Mouse (Mus musculus) midbrain, postnatal 0 days (tissue): ENCODE data around the gene Gmip. TPM values are rescaled to one million over a fixed set of nuclear protein-coding genes. Genes with fewer than 3 reads are reported as not detected.

ENCODE experiments used
- ATAC-seq: fragments of 200-750 bp; cut with Nextera tagmentation; 2 replicates; pipeline ENCODE4 v1.8.0; 2017; ENCODE audit warnings: moderate number of reproducible peaks, mild to moderate bottlenecking, moderate TSS enrichment, moderate library complexity; ENCODE audit not compliant: low FRiP score
- DNase-seq: peaks from one replicate; pipeline ENCODE4 v3.0.0-alpha.2; 2015; ENCODE audit warnings: low spot score
- H3K27ac ChIP-seq: fragments of 300-500 bp; sonication (generic); 2 replicates; pipeline ENCODE4 v1.5.1; 2014; ENCODE audit warnings: low read depth, mild to moderate bottlenecking, low read length, mixed read lengths
- H3K27me3 ChIP-seq: fragments of 300-500 bp; sonication (generic); 2 replicates; pipeline ENCODE4 v1.6.1; 2014; ENCODE audit warnings: low read length, control low read depth, mixed read lengths; ENCODE audit not compliant: insufficient read depth
- H3K36me3 ChIP-seq: fragments of 300-500 bp; sonication (generic); 2 replicates; pipeline ENCODE4 v1.6.1; 2014; ENCODE audit warnings: low read length, control low read depth, mixed read lengths; ENCODE audit not compliant: insufficient read depth
- H3K4me1 ChIP-seq: fragments of 300-500 bp; sonication (generic); 2 replicates; pipeline ENCODE4 v1.6.1; 2014; ENCODE audit warnings: mild to moderate bottlenecking, control low read depth, antibody characterized with exemption, low read length, mixed read lengths; ENCODE audit not compliant: insufficient read depth
- H3K4me2 ChIP-seq: fragments of 300-500 bp; sonication (generic); 2 replicates; pipeline ENCODE4 v1.6.1; 2014; ENCODE audit warnings: low read depth, mild to moderate bottlenecking, low read length, mixed read lengths; ENCODE audit not compliant: poor library complexity, severe bottlenecking
- H3K4me3 ChIP-seq: fragments of 300-500 bp; sonication (generic); 2 replicates; pipeline ENCODE4 v1.5.1; 2014; ENCODE audit warnings: low read depth, mild to moderate bottlenecking, low read length, moderate library complexity
- H3K9ac ChIP-seq: fragments of 300-500 bp; sonication (generic); replicated peaks from 2 replicates; pipeline ENCODE4 v1.6.1; 2014; ENCODE audit warnings: mild to moderate bottlenecking, low read length, moderate library complexity, mixed read lengths; ENCODE audit not compliant: poor library complexity, severe bottlenecking
- H3K9me3 ChIP-seq: fragments of 300-500 bp; sonication (generic); 2 replicates; pipeline ENCODE4 v1.6.1; 2016; ENCODE audit warnings: low read length, control low read depth
- CTCF ChIP-seq: IDR thresholded peaks from 2 replicates; pipeline ENCODE4 v1.5.1; 2016; ENCODE audit warnings: antibody characterized with exemption, mild to moderate bottlenecking
- WGBS: fragments of 180-500 bp; shearing (Covaris S2); extraction: QIAGEN DNeasy Blood & Tissue Kit; methylation state at CpG from one replicate; pipeline ENCODE4 v1.1.7; 2014; 5-methylcytosine and 5-hydroxymethylcytosine counted together
- polyA plus RNA-seq: library from polyadenylated mRNA; unstranded; fragments of >200 nt; fragmentation: Nextera tagmentation; extraction: Ambion mirVana; gene quantifications from 2 replicates; pipeline ENCODE4 v1.2.1, GENCODE M21; 2015
- total RNA-seq: library from RNA; depleted of rRNA; stranded (reverse); fragments of >200 nt; gene quantifications from 2 replicates; pipeline ENCODE4 v1.2.3, GENCODE M21; 2014; rRNA removed

Gmip gene
- total RNA-seq, result 53.9 and 71.2 TPM in 2 replicates
- 33.7 and 37.6 TPM in 2 replicates for polyA plus RNA-seq

DNA sequence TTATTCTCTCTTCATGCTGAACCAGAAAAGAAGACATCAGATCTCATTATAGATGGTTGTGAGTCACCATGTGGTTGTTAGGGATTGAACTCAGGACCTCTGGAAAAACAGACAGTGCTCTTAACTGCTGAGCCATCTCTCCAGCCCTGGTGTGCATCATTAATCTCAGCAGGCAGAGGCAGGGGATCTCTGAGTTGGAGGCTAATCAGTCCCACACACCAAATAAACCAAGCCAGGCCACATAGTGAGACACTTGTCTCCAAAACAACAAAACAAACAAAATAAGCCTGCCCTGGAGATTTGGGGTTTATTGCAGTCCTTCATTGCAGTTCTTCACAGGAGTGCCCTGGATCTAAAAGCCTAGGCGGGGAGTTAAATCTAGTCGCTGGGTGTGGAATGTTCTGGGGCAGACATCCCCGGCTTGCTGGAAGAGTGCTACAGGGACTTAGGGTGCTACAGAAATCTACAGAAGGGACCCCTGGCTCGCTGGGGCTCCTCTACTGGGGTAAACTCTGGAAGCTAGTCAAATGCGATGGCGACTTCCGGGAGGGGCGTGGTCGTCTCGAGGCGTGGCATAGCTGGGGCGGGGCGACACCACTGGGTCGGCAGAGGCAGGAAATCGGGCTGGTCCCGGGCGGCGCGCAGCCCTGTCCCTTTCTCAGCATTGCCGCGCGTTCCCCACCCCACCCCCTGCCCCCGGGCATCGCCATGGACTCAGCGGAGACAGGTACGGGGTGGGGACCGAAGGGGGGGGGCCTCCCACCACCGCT, at the start of gene Gmip:
TSS of gene Gmip (plus strand) at position 586 of the 770 bp plus-strand sequence.
- Histone ChIP-seq H3K9me3 (no peaks in the 10 kb centered on the region), H3K4me2 (peak within 1 kb of the TSS; percentile 87), H3K4me3 (peak within 1 kb of the TSS; percentile 67), H3K9ac (peak within 1 kb of the TSS; percentile 77), H3K27ac (peak within 1 kb of the TSS; percentile 66), H3K36me3 (peaks cover 52% of the 10 kb centered on the region), H3K4me1 (peaks cover 6% of the 10 kb centered on the region; the same call in 1 of the 2 replicates), H3K27me3 (no peaks in the 10 kb centered on the region)
- TF ChIP-seq CTCF, result no peak
- DNase-seq (peak; percentile 59), ATAC-seq (no peak; the same call in 1 of the 2 replicates)
- 12% methylated on average over 18 of the region's 28 CpGs for WGBS

GRCm38 (mm10) chr8:69761814-69762445, 46.5 kb upstream of the Gmip start:
- no peaks in the 10 kb centered on the region for H3K4me1 ChIP-seq
- H3K9me3 ChIP-seq, result 0 out of 2 replicates have a peak, but pooled peaks cover 3% of the 10 kb centered on the region
- TF ChIP-seq CTCF, result no peak
- H3K27me3 ChIP-seq, result no peaks in the 10 kb centered on the region
- 88% methylated on average over 4 of the region's 4 CpGs for WGBS
- no peak overlapping the region for H3K9ac ChIP-seq
- no peak overlapping the region for H3K4me3 ChIP-seq
- H3K4me2 ChIP-seq, result no peak overlapping the region
- H3K36me3 ChIP-seq, result peaks cover 44% of the 10 kb centered on the region
- ATAC-seq, result no peak
- DNase-seq, result no peak
- H3K27ac ChIP-seq, result no peak overlapping the region

DNA sequence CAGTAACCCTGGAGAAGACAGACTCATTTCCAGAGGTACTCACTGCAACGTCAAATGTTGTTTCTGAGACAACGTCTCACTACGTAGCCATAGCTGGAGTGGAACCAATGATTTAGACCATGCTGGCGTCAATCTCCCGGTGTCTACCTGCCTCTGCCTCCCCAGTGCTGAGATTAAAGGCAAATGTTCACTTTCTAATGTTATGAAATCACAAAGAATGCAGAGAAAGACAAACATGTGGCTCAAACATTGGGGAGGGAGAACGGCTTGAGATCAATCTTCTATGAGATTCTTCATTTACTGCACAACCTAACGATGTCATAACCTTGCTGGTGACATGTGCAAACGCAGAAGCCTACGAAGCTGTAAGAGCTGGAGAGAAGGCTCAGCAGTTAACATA, 37.3 kb upstream of the Gmip start:
- H3K4me1 ChIP-seq, result peaks cover 12% of the 10 kb centered on the region; the same call in 1 of the 2 replicates
- 0 out of 2 replicates have a peak, but pooled peaks cover 2% of the 10 kb centered on the region for H3K9me3 ChIP-seq
- H3K27ac ChIP-seq, result no peak overlapping the region
- 88% methylated on average over 9 of the region's 9 CpGs for WGBS
- ATAC-seq (no peak), DNase-seq (no peak)
- no peak overlapping the region for H3K9ac ChIP-seq
- no peaks in the 10 kb centered on the region for H3K27me3 ChIP-seq
- no peak overlapping the region for H3K4me2 ChIP-seq
- TF ChIP-seq CTCF, result no peak
- no peak overlapping the region for H3K4me3 ChIP-seq
- peaks cover 18% of the 10 kb centered on the region for H3K36me3 ChIP-seq

DNA sequence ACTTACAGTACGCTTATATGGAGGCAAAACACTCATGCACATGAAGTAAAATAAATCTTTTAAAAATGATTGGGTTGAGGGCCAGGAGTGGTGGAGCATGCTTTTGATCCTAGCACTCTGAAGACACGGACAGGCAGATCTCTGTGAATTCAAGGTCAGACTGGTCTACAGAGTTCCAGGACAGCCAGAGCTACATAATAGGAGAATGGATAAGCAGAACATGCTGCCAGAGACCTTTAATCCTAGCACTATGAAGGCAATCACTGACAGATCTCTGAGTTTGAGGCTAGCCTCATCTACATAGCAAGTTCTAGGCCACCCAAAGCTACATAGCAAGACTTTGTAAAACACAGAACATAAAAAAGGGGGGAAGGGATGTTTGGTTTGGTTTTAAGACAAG, 36.4 kb upstream of the Gmip start:
- peaks cover 12% of the 10 kb centered on the region; the same call in 1 of the 2 replicates for H3K4me1 ChIP-seq
- no peaks in the 10 kb centered on the region for H3K27me3 ChIP-seq
- TF ChIP-seq CTCF, result no peak
- no peak overlapping the region for H3K4me2 ChIP-seq
- no peaks in the 10 kb centered on the region for H3K9me3 ChIP-seq
- WGBS, result 77% methylated on average over 2 of the region's 2 CpGs
- no peak for ATAC-seq
- no peak overlapping the region for H3K27ac ChIP-seq
- DNase-seq, result no peak
- H3K9ac ChIP-seq, result no peak overlapping the region
- peaks cover 12% of the 10 kb centered on the region for H3K36me3 ChIP-seq
- no peak overlapping the region for H3K4me3 ChIP-seq

DNA sequence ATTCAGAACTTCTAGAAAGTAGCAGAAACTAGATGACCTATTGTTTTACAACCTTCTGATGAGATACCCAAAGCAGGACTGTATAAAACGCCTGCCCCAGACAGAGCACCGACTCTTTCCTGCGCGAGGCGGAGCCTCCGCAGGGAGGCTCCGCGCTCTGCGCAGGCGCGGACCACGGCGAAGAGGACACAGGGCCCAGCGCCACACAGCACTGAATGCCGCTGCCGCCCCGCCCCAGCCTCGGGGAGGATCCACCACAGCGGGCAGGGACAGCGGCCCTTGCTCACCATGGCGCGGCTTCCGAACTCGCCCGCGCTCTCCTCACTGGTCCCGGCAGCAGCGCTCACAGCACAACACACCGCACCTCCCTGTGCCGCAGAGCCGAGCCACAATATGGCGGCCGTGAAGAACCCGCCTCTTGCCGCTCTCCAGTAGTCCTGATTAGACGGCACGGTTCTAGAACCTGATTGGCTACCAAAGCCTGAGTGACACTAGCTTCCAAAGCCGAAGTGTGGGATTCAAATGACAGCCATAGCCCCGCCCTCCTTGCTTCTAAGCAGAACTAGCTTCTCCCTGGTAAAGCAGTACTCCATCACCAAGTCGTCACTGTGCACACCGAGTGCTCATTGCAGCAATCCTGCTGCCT, 33.9 kb upstream of the Gmip start, which contains the start of gene Gm20422:
TSS of gene Gm20422 (minus strand) at position 384 of the 646 bp plus-strand sequence.
- TF ChIP-seq CTCF, result peak; percentile 17
- ATAC-seq, result peak; percentile 99
- Histone ChIP-seq H3K9me3 (no peaks in the 10 kb centered on the region), H3K27ac (peak within 1 kb of the TSS; percentile 99), H3K4me3 (peak within 1 kb of the TSS; percentile 76), H3K4me1 (peaks cover 12% of the 10 kb centered on the region; the same call in 1 of the 2 replicates), H3K4me2 (peak within 1 kb of the TSS; percentile 63), H3K9ac (peak within 1 kb of the TSS; percentile 93), H3K27me3 (no peaks in the 10 kb centered on the region), H3K36me3 (no peaks in the 10 kb centered on the region)
- WGBS, result under 1% methylated on average over 41 of the region's 41 CpGs
- peak; percentile 99 for DNase-seq
